ENCODE assay signal across 8 mouse cellular contexts in the genomic region with DNA sequence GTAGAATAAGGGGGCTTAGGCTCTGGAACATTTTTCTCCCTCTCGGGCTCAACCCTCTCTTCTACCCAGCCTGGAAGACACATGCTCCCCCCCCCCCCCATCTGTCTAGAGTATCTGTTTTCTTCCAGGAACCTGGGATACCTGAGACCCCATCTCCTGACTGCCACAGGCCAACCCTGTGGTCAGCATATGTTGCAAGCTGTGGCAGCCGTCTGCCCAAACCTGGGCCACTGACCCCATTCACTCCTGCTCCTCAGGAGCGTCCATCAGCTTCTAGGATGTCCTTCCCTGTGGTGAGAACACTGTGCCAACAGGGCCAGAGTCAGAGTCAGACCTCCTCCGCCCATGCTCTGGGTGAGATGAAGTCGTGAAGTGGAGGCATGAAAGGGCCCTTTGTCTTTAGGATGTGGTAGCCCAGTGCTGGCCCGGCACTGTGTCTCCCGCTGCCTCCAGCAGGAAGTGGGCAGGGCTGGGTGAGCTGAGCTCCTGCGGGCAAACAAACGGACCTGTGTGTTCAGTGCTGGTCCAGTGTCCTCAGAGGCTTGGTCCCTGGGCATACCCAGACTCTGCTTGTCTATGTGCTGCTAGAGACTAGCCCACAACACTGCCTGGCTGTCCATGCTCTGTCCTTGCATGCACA.
DNase-seq lines count a peak whose midpoint lies in the region; ATAC-seq lines count a peak whose summit lies in the region.

No protein-coding gene starts in this region.

- no peak overlapping the region for H3K4me3 ChIP-seq in hindbrain, embryonic 13.5 days
- no peak overlapping the region for H3K4me3 ChIP-seq in midbrain, embryonic 16.5 days (ENCODE audit: low read depth, low read length)

- peaks cover under 1% of the 10 kb centered on the region; the same call in 1 of the 2 replicates for H3K36me3 ChIP-seq in hindbrain, embryonic 13.5 days
- no peaks in the 10 kb centered on the region for H3K36me3 ChIP-seq in midbrain, embryonic 16.5 days (ENCODE audit: control insufficient read depth, insufficient read depth, low read length)

- peak overlapping the region; percentile 64 for H3K27ac ChIP-seq in hindbrain, embryonic 13.5 days
- 0 out of 2 replicates have a peak overlapping the region, but pooled peaks have one; percentile 40 for H3K27ac ChIP-seq in midbrain, embryonic 16.5 days (ENCODE audit: low read length)

- no peaks in the 10 kb centered on the region for H3K27me3 ChIP-seq in hindbrain, embryonic 13.5 days
- no peaks in the 10 kb centered on the region for H3K27me3 ChIP-seq in midbrain, embryonic 16.5 days (ENCODE audit: control insufficient read depth, insufficient read depth, low read depth, low read length)

- H3K4me2 ChIP-seq in hindbrain, embryonic 13.5 days = no peak overlapping the region
- H3K4me2 ChIP-seq in midbrain, embryonic 16.5 days (ENCODE audit: low read length) = no peak overlapping the region

- no peaks in the 10 kb centered on the region for H3K9me3 ChIP-seq in hindbrain, embryonic 13.5 days
- H3K9me3 ChIP-seq in midbrain, embryonic 16.5 days (replicated peaks; ENCODE audit: control insufficient read depth, low read length, poor library complexity, severe bottlenecking) = no peaks in the 10 kb centered on the region

- peak; percentile 68 for ATAC-seq in hindbrain, embryonic 13.5 days (ENCODE audit: low FRiP score)
- peak; percentile 76 for ATAC-seq in midbrain, embryonic 16.5 days

- H3K9ac ChIP-seq in hindbrain, embryonic 13.5 days = no peak overlapping the region
- no peak overlapping the region for H3K9ac ChIP-seq in midbrain, embryonic 16.5 days (ENCODE audit: low read depth, low read length)

- H3K4me1 ChIP-seq in hindbrain, embryonic 13.5 days (replicated peaks) = peaks cover 45% of the 10 kb centered on the region
- peaks cover 7% of the 10 kb centered on the region; the same call in 1 of the 2 replicates for H3K4me1 ChIP-seq in midbrain, embryonic 16.5 days (ENCODE audit: control insufficient read depth, insufficient read depth, low read length)

- peak; percentile 30 to 66 for DNase-seq in layer of hippocampus, adult 18-20 months (ENCODE audit: low spot score in 2 of 2)
- DNase-seq in layer of hippocampus, adult 9-10 months (ENCODE audit: low spot score) = no peak
- peak; percentile 43 to 53 for DNase-seq in cerebellum, postnatal 25 days
- DNase-seq in ovary, adult 18-20 months (ENCODE audit: low spot score) = no peak
- no peak for DNase-seq in kidney, adult 11 months
- DNase-seq in kidney, postnatal 14 days = no peak

- WGBS in hindbrain, embryonic 13.5 days = 51% methylated on average over 8 of the region's 9 CpGs
- WGBS in midbrain, embryonic 16.5 days = 52% methylated on average over 9 of the region's 9 CpGs

Comparison
In these comparisons a context has a peak if more than half of its experiments do, and no peak if none do; other contexts are left out.
1. DNase-seq: peak in layer of hippocampus, adult 18-20 months (2 of 2) and cerebellum, postnatal 25 days (2 of 2); none in layer of hippocampus, adult 9-10 months (single experiment), ovary, adult 18-20 months (single experiment), kidney, adult 11 months (single experiment) and kidney, postnatal 14 days (single experiment).